Mouse (Mus musculus) embryonic fibroblast, embryonic 13.5 days (primary cell): ENCODE measurements at regions not wholly inside any gene's neighbourhood (a gene's known extent, or its start where the extent isn't known, plus 50 kb on each side); places are given as distances from the start of the nearest gene placed in this dataset.

Experiments
- H3K27ac ChIP-seq: 2 replicates; pipeline ENCODE4 v1.5.1; 2012; ENCODE audit warnings: low read length, control low read depth, inconsistent platforms; ENCODE audit not compliant: insufficient read depth
- H3K4me1 ChIP-seq: 2 replicates; pipeline ENCODE4 v1.6.1; 2011; ENCODE audit warnings: low read length; ENCODE audit not compliant: control insufficient read depth, insufficient read depth
- H3K4me3 ChIP-seq: 2 replicates; pipeline ENCODE4 v1.5.1; 2011; ENCODE audit warnings: mild to moderate bottlenecking, control low read depth, low read length; ENCODE audit not compliant: insufficient read depth
- CTCF ChIP-seq: IDR thresholded peaks from 2 replicates; pipeline ENCODE4 v1.5.1; 2011; ENCODE audit warnings: mild to moderate bottlenecking, control low read depth, low read length, moderate library complexity, borderline replicate concordance; ENCODE audit not compliant: insufficient read depth
- POLR2A ChIP-seq: IDR thresholded peaks from 2 replicates; pipeline ENCODE4 v1.6.1; 2011; ENCODE audit warnings: low read depth, mild to moderate bottlenecking, control low read depth, low read length, moderate library complexity

DNA sequence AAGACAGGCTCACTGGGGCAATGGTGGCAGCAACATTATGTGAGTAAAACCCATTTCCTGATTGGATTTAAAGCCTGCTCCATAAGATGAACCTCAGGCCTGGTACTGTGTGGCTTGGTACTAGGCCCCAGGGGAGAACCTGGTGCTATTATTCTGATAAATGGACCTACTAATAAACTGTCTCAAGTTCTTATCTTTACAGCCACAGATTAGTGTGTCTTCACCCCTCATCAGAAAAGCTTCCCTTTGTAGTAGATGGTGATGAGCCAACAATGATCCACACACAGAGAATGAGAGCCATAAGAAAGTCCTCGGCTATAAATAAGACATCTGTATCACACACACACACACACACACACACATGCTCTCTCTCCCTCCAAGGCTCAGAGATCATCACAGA, 73.7 kb downstream of the Zfp36l1 start:
- Histone ChIP-seq H3K4me3 (no peak overlapping the region), H3K27ac (no peak overlapping the region), H3K4me1 (no peaks in the 10 kb centered on the region)
- TF ChIP-seq CTCF, result no peak
- no peak for TF ChIP-seq POLR2A

DNA sequence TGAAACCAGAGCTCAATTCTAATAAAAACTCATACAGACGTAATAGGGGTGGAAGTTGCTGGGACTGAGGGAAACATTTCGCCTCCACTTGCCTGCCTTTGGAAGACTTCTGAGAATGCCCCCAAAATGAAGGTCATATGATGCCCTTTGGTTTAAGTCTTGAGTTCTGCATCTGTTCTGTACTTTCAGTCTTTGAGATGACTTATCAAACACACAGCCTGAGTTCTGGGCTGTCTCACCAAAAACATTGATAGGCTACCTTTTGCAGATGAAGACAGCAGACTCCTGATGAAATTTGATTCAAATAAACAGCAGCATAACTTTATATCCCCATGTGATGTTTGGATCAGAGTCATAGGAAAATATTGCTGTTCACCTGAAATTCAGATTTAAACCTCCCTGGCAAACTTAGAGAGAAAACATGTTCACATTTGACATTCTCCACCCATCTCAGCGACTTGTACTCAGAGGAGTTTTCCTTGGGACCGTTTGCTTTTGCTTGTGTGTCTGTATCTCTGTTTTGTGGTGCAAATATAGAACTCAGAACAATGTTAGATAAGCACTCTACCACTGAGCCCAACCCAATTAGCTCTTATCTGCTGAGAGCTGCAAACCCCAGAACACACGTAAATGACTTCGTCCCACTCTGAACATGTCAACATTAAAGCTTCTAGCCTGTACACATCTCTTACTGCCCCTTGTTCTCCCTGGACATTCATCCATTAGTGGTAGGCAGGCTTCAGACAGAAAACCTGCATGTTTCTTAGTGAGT, 77.1 kb downstream of the Zfp36l1 start:
- no peak overlapping the region for H3K4me3 ChIP-seq
- no peak overlapping the region for H3K27ac ChIP-seq
- TF ChIP-seq POLR2A (no peak), CTCF (no peak)
- 0 out of 2 replicates have a peak, but pooled peaks cover 2% of the 10 kb centered on the region for H3K4me1 ChIP-seq

DNA sequence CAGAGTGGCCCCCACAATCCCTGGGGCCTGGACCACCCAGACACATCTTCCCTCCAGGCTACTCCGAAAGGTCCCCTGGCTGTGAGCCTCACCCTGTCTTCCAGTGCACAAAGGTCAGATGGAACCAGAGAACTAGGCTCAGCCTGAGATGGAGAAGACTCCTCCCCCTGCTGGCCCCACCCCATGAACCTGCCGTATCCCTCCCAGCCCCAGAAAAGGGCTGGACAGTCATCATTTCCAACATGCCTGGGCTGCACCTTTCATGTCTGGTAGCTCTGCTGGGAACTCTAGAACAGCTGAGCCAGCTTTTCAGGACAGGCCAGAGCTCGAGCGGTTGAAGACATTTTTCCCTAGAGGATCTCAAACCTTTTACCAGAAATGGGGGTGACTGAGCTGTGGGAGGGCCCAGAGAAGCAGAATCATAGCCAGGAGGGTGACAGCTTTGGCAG, 77.8 kb downstream of the Zfp36l1 start:
- TF ChIP-seq CTCF (no peak), POLR2A (no peak)
- H3K4me1 ChIP-seq, result 0 out of 2 replicates have a peak, but pooled peaks cover 2% of the 10 kb centered on the region
- H3K4me3 ChIP-seq, result no peak overlapping the region
- no peak overlapping the region for H3K27ac ChIP-seq

DNA sequence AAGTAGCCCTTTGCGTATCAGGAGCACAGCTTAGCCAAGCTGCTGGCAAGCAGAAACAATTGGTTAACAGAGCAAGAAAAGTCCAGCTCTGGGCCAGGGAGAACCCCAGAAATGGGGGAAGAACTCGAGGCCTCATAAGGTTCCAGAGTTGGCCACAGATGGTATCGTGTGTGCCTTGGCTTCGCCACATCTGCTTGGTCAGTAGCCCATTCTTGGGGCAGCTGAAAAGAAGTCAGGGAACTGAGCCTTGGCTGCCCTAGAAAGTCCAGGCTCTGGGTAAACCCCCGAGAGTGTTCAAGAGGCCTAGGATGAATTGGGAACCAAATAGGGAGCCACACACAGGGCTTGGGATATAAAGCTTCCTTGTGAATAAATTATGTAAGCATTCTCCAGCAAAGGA, 78.7 kb downstream of the Zfp36l1 start:
- no peak for TF ChIP-seq POLR2A
- TF ChIP-seq CTCF, result no peak
- H3K4me3 ChIP-seq, result no peak overlapping the region
- H3K4me1 ChIP-seq, result 0 out of 2 replicates have a peak, but pooled peaks cover 2% of the 10 kb centered on the region
- H3K27ac ChIP-seq, result no peak overlapping the region

DNA sequence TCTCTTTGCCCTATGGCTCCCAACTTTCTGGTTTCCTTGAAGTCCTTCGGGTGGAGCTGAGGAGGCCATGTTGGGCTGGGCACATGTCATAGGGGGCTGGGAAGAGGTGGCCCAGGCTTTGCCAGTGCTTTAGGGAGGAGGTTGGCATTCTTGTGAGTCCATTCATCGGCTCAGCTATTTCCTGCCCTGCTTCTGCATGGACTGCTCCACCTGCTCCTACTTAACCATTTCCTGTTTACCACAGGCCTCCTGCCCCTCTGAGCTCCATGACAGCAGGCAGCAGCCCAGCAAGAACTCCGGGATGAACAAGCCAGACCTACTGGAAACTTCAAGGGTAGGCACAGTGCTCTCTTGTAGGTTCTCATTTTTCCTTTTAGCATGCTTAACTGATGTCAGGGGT, 80.3 kb downstream of the Zfp36l1 start:
- TF ChIP-seq CTCF (no peak), POLR2A (no peak)
- no peak overlapping the region for H3K4me3 ChIP-seq
- H3K4me1 ChIP-seq, result 0 out of 2 replicates have a peak, but pooled peaks cover 2% of the 10 kb centered on the region
- no peak overlapping the region for H3K27ac ChIP-seq

DNA sequence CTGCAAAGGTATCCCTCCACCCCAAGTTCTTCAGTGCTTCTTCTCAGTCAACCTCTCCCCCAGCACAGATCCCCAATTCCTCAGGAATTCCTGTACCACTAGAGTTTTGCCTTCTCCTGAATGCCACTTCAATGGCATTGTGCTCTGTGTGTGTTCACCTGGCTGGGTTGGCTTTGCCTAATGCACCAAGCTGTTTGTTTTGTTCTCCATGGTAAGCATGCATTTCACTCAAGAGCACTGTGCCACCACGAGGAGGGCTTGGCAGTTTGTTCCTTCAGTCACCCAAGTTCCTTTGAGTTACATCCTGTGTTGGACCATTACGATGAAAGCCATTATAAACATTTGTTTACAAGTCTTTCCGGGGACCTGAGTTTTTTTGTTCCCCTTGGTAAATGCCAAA, 84.5 kb downstream of the Zfp36l1 start:
- no peak for TF ChIP-seq CTCF
- no peak for TF ChIP-seq POLR2A
- Histone ChIP-seq H3K4me1 (0 out of 2 replicates have a peak, but pooled peaks cover 2% of the 10 kb centered on the region), H3K4me3 (no peak overlapping the region), H3K27ac (no peak overlapping the region)

DNA sequence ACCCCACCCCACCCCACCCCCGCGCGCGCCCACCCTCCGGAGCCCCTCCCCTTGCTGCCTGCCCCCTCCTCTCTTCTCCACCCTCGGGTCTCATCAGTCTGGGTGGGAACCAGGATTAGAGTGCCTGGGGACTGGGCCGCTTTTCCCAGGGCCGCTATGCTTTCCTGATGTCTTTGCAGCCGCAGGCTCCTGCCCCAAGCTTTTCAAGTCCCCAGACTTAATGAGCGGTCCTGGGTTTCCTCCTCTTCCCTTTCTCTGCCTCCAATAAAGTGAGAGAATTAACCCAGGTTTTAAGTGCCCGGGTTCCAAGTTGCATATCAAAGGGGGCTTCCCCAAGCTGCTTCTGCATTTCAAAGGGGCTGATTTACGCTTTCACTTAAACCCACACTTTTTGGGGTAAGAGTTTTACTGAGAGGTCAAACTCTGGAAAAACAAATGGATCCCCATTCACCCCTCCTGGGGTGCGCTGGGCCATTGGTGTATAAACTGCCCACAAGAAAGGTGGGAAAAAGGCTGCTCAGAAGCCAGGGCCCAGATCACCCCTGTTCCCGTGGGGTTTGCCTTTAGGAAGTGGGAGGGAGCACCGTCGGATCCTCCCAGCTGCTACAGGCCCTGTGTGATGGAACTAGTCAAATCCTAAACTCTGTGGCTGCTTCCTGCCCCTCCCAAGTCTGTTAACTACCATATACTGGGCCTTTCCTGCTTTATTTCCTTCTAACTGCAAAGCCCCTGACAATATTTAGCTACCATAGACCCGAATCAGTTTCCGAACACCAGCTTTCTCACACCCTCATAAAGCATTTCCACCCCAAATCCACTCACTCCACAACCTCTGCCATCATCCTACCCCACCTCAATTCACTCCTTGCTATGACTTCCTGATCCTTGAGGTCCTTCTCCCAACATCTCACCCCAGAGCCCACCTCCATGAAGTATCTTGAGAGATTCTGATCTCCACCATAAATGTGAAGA, 89.4 kb downstream of the Zfp36l1 start:
- H3K27ac ChIP-seq, result no peak overlapping the region
- H3K4me1 ChIP-seq, result peaks cover 15% of the 10 kb centered on the region; the same call in 1 of the 2 replicates
- no peak overlapping the region for H3K4me3 ChIP-seq
- TF ChIP-seq POLR2A (no peak), CTCF (no peak)

DNA sequence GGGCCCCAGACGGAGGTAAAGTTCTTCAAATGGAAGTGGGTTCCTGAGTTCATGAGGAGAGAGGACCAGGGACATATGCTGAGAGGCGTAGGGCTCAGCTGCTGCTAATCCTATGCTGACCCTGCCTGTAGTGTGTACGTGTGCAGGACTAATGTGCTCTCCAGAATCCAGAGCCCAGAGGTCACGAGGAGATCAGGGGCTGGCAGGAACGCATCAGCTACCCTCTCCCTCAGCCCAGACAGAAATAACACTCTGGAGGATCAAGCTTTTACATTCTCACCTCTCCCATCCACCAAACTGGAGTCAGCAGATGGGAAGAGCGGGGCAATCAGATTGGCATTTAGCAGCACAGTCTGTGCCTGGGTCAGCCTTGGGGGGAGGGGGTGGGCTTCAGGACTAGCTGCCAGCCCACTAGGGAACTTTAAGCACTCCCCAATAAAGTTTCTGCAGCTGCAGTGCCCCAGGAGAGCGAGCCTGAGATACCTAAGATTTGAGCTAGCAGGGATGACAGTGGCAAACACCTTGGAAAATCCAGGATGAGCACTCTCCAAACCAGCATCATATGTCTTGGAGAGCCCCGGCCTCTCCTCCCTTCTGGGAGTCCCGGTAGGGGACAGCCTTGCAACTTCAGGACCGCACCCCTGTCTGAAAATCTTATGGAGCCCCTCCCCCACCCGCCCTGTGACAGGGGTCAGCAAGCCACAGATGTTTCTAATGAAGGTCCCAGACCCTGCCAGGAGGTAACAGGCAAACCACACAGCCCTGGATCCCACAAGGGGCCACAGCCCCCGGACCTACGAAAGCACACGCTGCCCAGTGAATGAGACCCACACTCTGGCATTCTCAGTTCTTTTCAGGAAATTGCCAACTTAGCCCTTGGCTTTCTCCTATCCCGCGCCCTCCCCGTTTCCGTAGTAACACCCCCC, 90.4 kb downstream of the Zfp36l1 start:
- no peak overlapping the region for H3K4me3 ChIP-seq

DNA sequence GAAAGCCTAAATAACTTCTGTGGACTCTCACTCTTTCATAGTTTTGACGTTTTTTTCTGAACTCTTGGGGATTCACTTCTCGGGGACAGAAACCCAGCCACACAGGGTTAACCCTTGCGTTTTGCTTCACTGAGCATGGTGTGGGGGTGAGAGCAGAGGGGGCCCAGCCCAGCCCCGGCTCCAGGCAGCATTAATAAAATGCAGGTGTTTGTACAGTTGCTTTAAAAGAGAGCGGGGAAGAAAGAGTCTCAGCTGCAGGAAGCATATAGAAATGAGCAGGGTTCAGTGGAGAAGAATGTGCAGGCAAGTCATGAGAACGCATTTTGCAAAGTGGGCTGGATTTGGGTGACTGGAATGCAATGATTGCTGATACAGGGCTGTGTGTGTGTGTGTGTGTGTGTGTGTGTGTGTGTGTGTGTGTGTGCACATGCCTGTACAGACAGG, 91.8 kb downstream of the Zfp36l1 start:
- TF ChIP-seq CTCF, result no peak
- TF ChIP-seq POLR2A, result no peak
- peaks cover 15% of the 10 kb centered on the region; the same call in 1 of the 2 replicates for H3K4me1 ChIP-seq
- H3K4me3 ChIP-seq, result no peak overlapping the region
- peak overlapping the region; percentile 78 for H3K27ac ChIP-seq

More for the DNA sequence above, 90.4 kb downstream of the Zfp36l1 start:
- H3K4me1 ChIP-seq, result peaks cover 15% of the 10 kb centered on the region; the same call in 1 of the 2 replicates
- TF ChIP-seq POLR2A, result no peak
- TF ChIP-seq CTCF, result no peak
- no peak overlapping the region for H3K27ac ChIP-seq
